Mouse (Mus musculus): ENCODE results near the gene Ppp1r32.
A peak's percentile ranks its signal among the peaks of the same experiment; 100 is the strongest.

DNA sequence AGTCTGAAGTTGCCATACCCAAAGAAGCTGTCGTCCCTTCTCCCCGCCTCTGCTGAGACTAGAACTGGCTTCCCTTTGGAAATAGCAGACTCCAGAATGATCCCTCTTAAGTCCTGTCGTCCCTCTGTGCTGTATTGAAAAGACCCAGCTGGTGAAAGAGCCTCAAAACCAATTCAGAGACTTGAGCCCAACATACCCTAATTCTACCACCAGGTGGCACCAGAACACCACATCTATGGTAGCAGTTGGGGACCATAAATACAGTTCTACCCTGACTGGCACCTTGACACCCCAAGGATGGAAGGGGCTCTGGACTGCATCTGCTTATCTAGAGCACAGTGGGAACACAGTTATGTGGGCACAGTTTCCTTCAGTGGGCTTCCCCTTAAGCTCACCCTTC, 33.0 kb downstream of the Ppp1r32 start:
- TF ChIP-seq CTCF (IDR thresholded peaks at IDR 0.05; ENCODE audit: low read depth, low read length) (peak; percentile 34), POLR2A (IDR thresholded peaks at IDR 0.05; ENCODE audit: extremely low read depth, insufficient read depth, low read length) (no peak)

All from liver, adult 2 months (tissue).